Mouse (Mus musculus) midbrain, postnatal 0 days (tissue): ENCODE data around the gene Nars2. TPM values are rescaled to one million over a fixed set of nuclear protein-coding genes. Genes with fewer than 3 reads are reported as not detected.

Experiments used
- ATAC-seq: fragments of 200-750 bp; cut with Nextera tagmentation; 2 replicates; pipeline ENCODE4 v1.8.0; 2017; ENCODE audit warnings: moderate number of reproducible peaks, mild to moderate bottlenecking, moderate TSS enrichment, moderate library complexity; ENCODE audit not compliant: low FRiP score
- DNase-seq: peaks from one replicate; pipeline ENCODE4 v3.0.0-alpha.2; 2015; ENCODE audit warnings: low spot score
- H3K27ac ChIP-seq: fragments of 300-500 bp; sonication (generic); 2 replicates; pipeline ENCODE4 v1.5.1; 2014; ENCODE audit warnings: low read depth, mild to moderate bottlenecking, low read length, mixed read lengths
- H3K27me3 ChIP-seq: fragments of 300-500 bp; sonication (generic); 2 replicates; pipeline ENCODE4 v1.6.1; 2014; ENCODE audit warnings: low read length, control low read depth, mixed read lengths; ENCODE audit not compliant: insufficient read depth
- H3K36me3 ChIP-seq: fragments of 300-500 bp; sonication (generic); 2 replicates; pipeline ENCODE4 v1.6.1; 2014; ENCODE audit warnings: low read length, control low read depth, mixed read lengths; ENCODE audit not compliant: insufficient read depth
- H3K4me1 ChIP-seq: fragments of 300-500 bp; sonication (generic); 2 replicates; pipeline ENCODE4 v1.6.1; 2014; ENCODE audit warnings: mild to moderate bottlenecking, control low read depth, antibody characterized with exemption, low read length, mixed read lengths; ENCODE audit not compliant: insufficient read depth
- H3K4me2 ChIP-seq: fragments of 300-500 bp; sonication (generic); 2 replicates; pipeline ENCODE4 v1.6.1; 2014; ENCODE audit warnings: low read depth, mild to moderate bottlenecking, low read length, mixed read lengths; ENCODE audit not compliant: poor library complexity, severe bottlenecking
- H3K4me3 ChIP-seq: fragments of 300-500 bp; sonication (generic); 2 replicates; pipeline ENCODE4 v1.5.1; 2014; ENCODE audit warnings: low read depth, mild to moderate bottlenecking, low read length, moderate library complexity
- H3K9ac ChIP-seq: fragments of 300-500 bp; sonication (generic); replicated peaks from 2 replicates; pipeline ENCODE4 v1.6.1; 2014; ENCODE audit warnings: mild to moderate bottlenecking, low read length, moderate library complexity, mixed read lengths; ENCODE audit not compliant: poor library complexity, severe bottlenecking
- H3K9me3 ChIP-seq: fragments of 300-500 bp; sonication (generic); 2 replicates; pipeline ENCODE4 v1.6.1; 2016; ENCODE audit warnings: low read length, control low read depth
- CTCF ChIP-seq: IDR thresholded peaks from 2 replicates; pipeline ENCODE4 v1.5.1; 2016; ENCODE audit warnings: antibody characterized with exemption, mild to moderate bottlenecking
- WGBS: fragments of 180-500 bp; shearing (Covaris S2); extraction: QIAGEN DNeasy Blood & Tissue Kit; methylation state at CpG from one replicate; pipeline ENCODE4 v1.1.7; 2014; 5-methylcytosine and 5-hydroxymethylcytosine counted together
- polyA plus RNA-seq: library from polyadenylated mRNA; unstranded; fragments of >200 nt; fragmentation: Nextera tagmentation; extraction: Ambion mirVana; gene quantifications from 2 replicates; pipeline ENCODE4 v1.2.1, GENCODE M21; 2015
- total RNA-seq: library from RNA; depleted of rRNA; stranded (reverse); fragments of >200 nt; gene quantifications from 2 replicates; pipeline ENCODE4 v1.2.3, GENCODE M21; 2014

Gene Nars2
- total and polyA plus RNA-seq, 2 experiments from 2014 or later, result 5.4 to 13.2 TPM

DNA sequence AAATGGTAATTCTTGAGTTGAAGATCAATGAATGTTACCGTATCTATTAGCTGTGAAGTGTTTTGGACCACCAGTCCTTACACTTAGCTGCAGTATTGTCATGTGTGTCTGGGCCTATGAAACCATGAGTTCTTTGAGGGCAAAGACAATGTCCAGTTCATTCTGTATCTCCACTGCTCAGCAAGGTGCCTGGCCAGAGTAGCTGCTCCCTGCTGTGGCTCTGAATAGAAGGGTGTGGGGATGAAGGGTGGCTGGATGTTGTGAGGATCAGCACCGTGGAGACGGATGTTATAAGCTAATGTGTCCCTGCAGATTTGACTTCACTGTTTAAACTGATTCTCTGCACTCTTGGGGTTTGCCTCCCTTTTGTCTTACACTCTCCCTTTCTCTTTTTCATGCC lies 45.9 kb upstream of the Nars2 start:
- Histone ChIP-seq H3K9me3 (no peaks in the 10 kb centered on the region), H3K9ac (no peak overlapping the region), H3K27me3 (no peaks in the 10 kb centered on the region), H3K27ac (no peak overlapping the region), H3K4me3 (no peak overlapping the region), H3K4me1 (no peaks in the 10 kb centered on the region), H3K4me2 (no peak overlapping the region), H3K36me3 (peaks cover 12% of the 10 kb centered on the region; the same call in 1 of the 2 replicates)
- DNase-seq (no peak), ATAC-seq (no peak)
- WGBS, result 55% methylated on average over 3 of the region's 3 CpGs
- no peak for TF ChIP-seq CTCF

DNA sequence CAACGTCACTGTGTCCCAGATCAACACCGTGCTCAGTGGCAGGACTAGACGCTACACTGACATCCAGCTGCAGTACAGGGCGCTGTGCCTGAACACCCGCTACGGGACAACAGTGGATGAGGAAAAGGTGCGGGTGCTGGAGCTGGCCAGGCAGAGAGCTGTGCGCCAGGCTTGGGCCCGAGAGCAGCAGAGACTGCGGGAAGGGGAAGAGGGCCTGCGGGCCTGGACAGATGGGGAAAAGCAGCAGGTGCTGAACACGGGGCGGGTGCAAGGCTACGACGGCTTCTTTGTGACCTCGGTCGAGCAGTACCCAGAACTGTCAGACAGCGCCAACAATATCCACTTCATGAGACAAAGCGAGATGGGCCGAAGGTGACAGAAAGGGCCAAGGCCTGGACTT lies 45.1 kb upstream of the Nars2 start:
- no peak overlapping the region for H3K4me2 ChIP-seq
- H3K4me3 ChIP-seq, result no peak overlapping the region
- H3K9ac ChIP-seq, result no peak overlapping the region
- ATAC-seq, result no peak
- H3K36me3 ChIP-seq, result peaks cover 12% of the 10 kb centered on the region; the same call in 1 of the 2 replicates
- no peak for TF ChIP-seq CTCF
- H3K27ac ChIP-seq, result no peak overlapping the region
- no peaks in the 10 kb centered on the region for H3K27me3 ChIP-seq
- WGBS, result 88% methylated on average over 20 of the region's 20 CpGs
- DNase-seq, result no peak
- H3K9me3 ChIP-seq, result no peaks in the 10 kb centered on the region
- no peaks in the 10 kb centered on the region for H3K4me1 ChIP-seq

DNA sequence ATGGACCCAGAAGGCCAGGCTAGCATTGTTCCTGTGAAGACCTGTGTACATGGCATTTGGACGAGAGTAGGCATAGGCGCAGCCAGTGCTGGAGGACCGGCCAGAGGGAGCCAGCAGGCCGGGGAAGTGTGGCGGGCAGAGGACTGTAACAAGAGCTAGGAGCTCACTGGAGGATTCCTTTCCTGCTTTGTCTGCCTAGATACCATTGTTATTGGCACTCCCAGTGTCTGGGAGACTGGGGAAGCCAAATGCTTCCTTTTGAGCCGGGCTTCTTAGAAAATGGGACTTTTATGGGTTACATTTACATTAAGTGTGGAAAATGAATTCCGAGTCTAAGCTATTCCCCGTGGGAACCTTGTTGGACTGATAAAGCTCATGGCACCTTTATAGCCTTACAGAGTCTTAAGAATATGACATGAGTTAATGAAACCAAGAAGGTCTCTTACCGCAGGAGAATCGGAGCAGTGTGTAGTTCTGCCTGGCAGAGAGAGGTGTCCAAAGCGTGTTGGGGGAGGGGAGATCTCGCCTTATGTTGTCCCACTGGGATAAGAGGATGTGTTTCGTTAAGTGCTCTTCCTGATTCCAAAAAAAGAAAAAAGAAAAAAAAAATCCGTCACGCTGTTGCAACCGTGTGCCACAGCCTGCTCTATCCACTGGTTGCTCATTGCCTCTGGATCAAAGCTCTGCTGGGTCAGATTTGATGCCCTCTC lies 43.2 kb upstream of the Nars2 start:
- H3K27me3 ChIP-seq, result no peaks in the 10 kb centered on the region
- H3K9ac ChIP-seq, result no peak overlapping the region
- no peak for ATAC-seq
- no peak overlapping the region for H3K27ac ChIP-seq
- no peak overlapping the region for H3K4me3 ChIP-seq
- no peaks in the 10 kb centered on the region for H3K9me3 ChIP-seq
- H3K36me3 ChIP-seq, result peaks cover 8% of the 10 kb centered on the region; the same call in 1 of the 2 replicates
- H3K4me1 ChIP-seq, result no peaks in the 10 kb centered on the region
- no peak overlapping the region for H3K4me2 ChIP-seq
- WGBS, result 56% methylated on average over 16 of the region's 16 CpGs
- no peak for TF ChIP-seq CTCF
- no peak for DNase-seq

DNA sequence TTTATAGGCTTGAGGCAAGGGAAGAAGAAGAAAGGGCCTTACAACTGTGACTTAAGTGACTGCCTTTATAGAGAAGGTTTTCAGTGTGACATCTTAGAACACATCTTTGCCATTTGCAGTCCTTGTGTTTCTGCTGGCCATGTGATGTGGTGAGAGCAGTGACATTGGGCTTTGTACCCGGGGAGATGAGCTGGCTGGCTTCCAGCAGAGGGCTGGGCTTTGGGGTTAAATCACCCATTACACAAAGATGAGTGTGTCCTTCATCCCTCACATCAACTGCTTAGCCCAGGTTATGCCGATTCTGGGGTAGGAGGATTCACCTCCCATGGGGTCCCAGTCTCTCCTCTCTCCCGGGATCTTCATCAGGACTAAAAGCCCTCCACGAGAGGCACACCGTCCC lies 41.4 kb upstream of the Nars2 start:
- WGBS, result 73% methylated on average over 5 of the region's 5 CpGs
- no peak for TF ChIP-seq CTCF
- Histone ChIP-seq H3K4me3 (no peak overlapping the region), H3K4me2 (no peak overlapping the region), H3K9me3 (no peaks in the 10 kb centered on the region), H3K36me3 (peaks cover 5% of the 10 kb centered on the region; the same call in 1 of the 2 replicates), H3K9ac (no peak overlapping the region), H3K27me3 (no peaks in the 10 kb centered on the region), H3K27ac (no peak overlapping the region), H3K4me1 (no peaks in the 10 kb centered on the region)
- no peak for ATAC-seq
- no peak for DNase-seq

DNA sequence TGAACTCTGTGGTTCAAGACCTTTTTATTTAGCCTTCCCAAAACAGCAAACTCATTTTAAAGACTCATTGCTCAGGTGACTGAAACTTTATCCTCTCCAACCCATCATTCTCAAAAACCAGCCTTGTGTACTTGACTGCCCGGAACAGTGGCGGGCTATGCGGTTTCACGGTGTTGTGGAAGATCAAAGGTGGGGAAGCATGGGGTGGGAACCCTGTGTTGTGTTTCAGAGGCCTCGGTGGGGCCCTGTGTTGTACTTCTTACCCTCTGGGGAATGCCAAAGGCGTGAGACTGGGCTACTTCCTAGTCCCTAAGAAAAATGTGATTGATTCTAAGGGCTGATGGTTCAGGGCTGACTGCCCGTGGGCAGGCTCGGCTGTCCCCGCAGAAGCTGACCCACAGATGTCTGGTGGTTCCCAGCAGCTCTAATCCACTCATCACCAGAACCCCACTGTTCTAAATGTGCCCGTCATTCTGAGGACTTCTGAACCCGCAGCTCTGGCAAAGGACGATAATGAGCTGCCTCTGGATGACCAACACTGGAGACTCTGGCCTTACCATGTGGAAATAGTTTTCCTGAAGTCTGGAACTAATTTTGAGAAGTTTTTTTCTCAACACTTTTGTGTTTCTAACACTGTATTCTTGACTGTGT lies 40.9 kb upstream of the Nars2 start:
- 58% methylated on average over 12 of the region's 12 CpGs for WGBS
- Histone ChIP-seq H3K27me3 (no peaks in the 10 kb centered on the region), H3K36me3 (peaks cover 5% of the 10 kb centered on the region; the same call in 1 of the 2 replicates), H3K27ac (no peak overlapping the region), H3K9ac (no peak overlapping the region), H3K4me3 (no peak overlapping the region), H3K9me3 (no peaks in the 10 kb centered on the region), H3K4me2 (no peak overlapping the region), H3K4me1 (no peaks in the 10 kb centered on the region)
- no peak for TF ChIP-seq CTCF
- ATAC-seq (no peak), DNase-seq (no peak)

DNA sequence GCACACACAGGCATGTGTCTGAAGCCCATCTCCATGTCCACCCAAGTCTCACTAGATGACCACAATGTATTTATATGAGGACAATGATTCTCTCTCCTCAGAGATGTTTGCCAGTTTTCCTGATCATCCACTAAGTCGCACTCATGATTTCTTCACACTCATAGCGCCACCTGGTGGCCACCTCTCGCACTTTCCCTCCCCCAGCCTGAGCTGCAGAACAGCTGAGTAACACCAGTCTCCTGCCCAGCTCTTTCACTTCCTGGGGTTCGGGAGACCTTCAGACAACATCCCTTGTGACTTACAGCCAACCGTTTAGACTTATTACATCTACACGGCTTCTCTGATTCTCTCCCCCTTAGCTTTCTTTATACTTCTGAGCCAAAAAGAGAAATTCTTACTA lies 37.3 kb upstream of the Nars2 start:
- Histone ChIP-seq H3K9ac (no peak overlapping the region), H3K4me1 (no peaks in the 10 kb centered on the region), H3K27ac (no peak overlapping the region), H3K36me3 (no peaks in the 10 kb centered on the region), H3K27me3 (no peaks in the 10 kb centered on the region), H3K9me3 (no peaks in the 10 kb centered on the region), H3K4me2 (no peak overlapping the region), H3K4me3 (no peak overlapping the region)
- TF ChIP-seq CTCF, result peak; percentile 96
- no peak for ATAC-seq
- 11% methylated on average over 6 of the region's 6 CpGs for WGBS
- peak; percentile 92 for DNase-seq
